Mouse (Mus musculus) lung, postnatal 0 days (tissue): ENCODE measurements around the gene Cap2.

Source experiments
- CTCF ChIP-seq: IDR thresholded peaks from 2 replicates; pipeline ENCODE4 v1.5.1; 2016; ENCODE audit warnings: antibody characterized with exemption, mild to moderate bottlenecking
- EP300 ChIP-seq: IDR thresholded peaks from 2 replicates; pipeline ENCODE4 v1.6.1; 2016; ENCODE audit warnings: antibody characterized with exemption, mild to moderate bottlenecking, control low read depth

DNA sequence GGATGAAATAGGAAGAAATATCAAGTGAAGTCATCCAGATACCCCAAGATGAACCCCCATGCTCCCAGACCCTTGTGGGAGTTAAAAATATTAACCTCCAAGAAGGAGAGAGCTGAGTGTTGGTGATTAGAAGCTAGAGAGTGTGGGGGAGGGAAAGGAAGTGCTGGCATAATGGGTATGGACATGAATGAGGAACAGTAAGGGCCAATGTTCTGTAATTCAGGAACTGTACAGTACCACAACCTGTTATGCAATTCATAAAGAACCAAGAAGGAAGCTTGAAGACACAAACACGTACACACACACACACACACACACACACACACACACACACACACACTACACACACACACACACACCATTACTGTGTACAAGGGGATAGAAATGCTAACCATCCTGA, 19.8 kb downstream of the Cap2 start:
- TF ChIP-seq CTCF (no peak), EP300 (no peak)
